Mouse (Mus musculus): ENCODE data around the gene Misp. TPM values are rescaled to one million over a fixed set of nuclear protein-coding genes. Genes with fewer than 3 reads are reported as not detected.

Gene Misp
- polyA plus RNA-seq, 1 experiment from 2014 or later = 3.1 TPM

DNA sequence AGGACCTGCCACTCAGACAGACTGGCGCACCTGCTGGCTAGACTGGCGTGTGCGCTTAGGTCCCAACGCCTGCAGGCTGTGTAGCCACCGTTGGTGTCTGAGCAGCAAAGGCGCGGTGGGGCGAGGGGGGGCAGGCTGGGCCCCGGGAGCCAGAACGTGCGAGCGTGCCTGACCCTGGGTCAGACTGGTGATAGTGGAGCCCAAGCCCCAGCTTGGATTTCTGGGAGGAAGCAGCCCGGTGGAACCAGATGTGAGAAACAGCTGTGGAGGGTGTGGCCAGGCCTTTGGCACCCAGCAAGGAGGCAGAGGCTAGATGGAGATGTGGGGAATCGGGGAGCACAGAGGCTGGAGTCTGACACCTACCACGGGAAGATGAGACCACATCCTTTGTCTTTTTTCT lies 23.5 kb upstream of the Misp start:
- Histone ChIP-seq H3K4me1 (peaks cover 23% of the 10 kb centered on the region), H3K4me2 (replicated peaks) (no peak overlapping the region), H3K9me3 (no peaks in the 10 kb centered on the region), H3K36me3 (0 out of 2 replicates have a peak, but pooled peaks cover 5% of the 10 kb centered on the region), H3K4me3 (no peak overlapping the region), H3K9ac (no peak overlapping the region), H3K27ac (no peak overlapping the region), H3K27me3 (no peaks in the 10 kb centered on the region)
- ATAC-seq (ENCODE audit: insufficient number of reproducible peaks, insufficient read depth, low FRiP score, low TSS enrichment) = no peak
- 41% methylated on average over 15 of the region's 15 CpGs for WGBS

- Histone ChIP-seq H3K36me3 (0 out of 2 replicates have a peak, but pooled peaks cover 5% of the 10 kb centered on the region), H3K4me3 (no peak overlapping the region), H3K27me3 (no peaks in the 10 kb centered on the region), H3K4me2 (replicated peaks) (no peak overlapping the region), H3K9ac (no peak overlapping the region), H3K4me1 (peaks cover 34% of the 10 kb centered on the region), H3K9me3 (no peaks in the 10 kb centered on the region), H3K27ac (no peak overlapping the region)
- whole genome bisulfite sequencing = 93% methylated on average over 12 of the region's 12 CpGs
- no peak for ATAC-seq (ENCODE audit: insufficient number of reproducible peaks, insufficient read depth, low FRiP score, low TSS enrichment)
These were observed 22.4 kb upstream of the Misp start for GRCm38 (mm10) chr10:79798289-79798928.

DNA sequence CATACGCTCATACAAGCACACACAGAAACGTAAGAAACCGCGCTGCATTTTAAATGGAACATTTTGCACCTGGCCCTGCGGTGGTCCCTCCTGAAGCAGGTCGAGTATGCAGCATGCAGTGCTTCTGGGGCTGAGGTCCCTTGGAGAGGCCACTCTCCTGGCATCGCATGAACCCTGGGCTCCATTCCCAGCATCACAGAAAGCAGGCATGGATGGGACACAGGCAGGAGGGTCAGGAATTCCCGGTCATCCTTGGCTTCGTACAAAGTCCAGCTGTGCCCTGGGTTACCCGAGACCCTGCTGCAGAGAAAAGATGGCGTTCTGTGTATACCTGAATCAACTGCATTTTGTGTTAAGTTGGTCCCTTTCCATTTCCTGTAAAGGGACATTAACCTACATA lies 20.3 kb upstream of the Misp start:
- Histone ChIP-seq H3K4me3 (no peak overlapping the region), H3K27ac (no peak overlapping the region), H3K4me1 (peaks cover 38% of the 10 kb centered on the region), H3K27me3 (no peaks in the 10 kb centered on the region), H3K9me3 (no peaks in the 10 kb centered on the region), H3K4me2 (replicated peaks) (no peak overlapping the region), H3K36me3 (0 out of 2 replicates have a peak, but pooled peaks cover 5% of the 10 kb centered on the region), H3K9ac (no peak overlapping the region)
- WGBS = 79% methylated on average over 11 of the region's 11 CpGs
- no peak for ATAC-seq (ENCODE audit: insufficient number of reproducible peaks, insufficient read depth, low FRiP score, low TSS enrichment)

- no peak for ATAC-seq (ENCODE audit: insufficient number of reproducible peaks, insufficient read depth, low FRiP score, low TSS enrichment)
- Histone ChIP-seq H3K36me3 (0 out of 2 replicates have a peak, but pooled peaks cover 3% of the 10 kb centered on the region), H3K4me1 (peaks cover 40% of the 10 kb centered on the region), H3K4me3 (no peak overlapping the region), H3K9ac (0 out of 2 replicates have a peak overlapping the region, but pooled peaks have one; percentile 35), H3K27me3 (no peaks in the 10 kb centered on the region), H3K4me2 (replicated peaks) (no peak overlapping the region), H3K27ac (peak overlapping the region; percentile 76), H3K9me3 (no peaks in the 10 kb centered on the region)
- WGBS = 28% methylated on average over 3 of the region's 3 CpGs
These were observed 19.0 kb upstream of the Misp start for GRCm38 (mm10) chr10:79801837-79802236.

DNA sequence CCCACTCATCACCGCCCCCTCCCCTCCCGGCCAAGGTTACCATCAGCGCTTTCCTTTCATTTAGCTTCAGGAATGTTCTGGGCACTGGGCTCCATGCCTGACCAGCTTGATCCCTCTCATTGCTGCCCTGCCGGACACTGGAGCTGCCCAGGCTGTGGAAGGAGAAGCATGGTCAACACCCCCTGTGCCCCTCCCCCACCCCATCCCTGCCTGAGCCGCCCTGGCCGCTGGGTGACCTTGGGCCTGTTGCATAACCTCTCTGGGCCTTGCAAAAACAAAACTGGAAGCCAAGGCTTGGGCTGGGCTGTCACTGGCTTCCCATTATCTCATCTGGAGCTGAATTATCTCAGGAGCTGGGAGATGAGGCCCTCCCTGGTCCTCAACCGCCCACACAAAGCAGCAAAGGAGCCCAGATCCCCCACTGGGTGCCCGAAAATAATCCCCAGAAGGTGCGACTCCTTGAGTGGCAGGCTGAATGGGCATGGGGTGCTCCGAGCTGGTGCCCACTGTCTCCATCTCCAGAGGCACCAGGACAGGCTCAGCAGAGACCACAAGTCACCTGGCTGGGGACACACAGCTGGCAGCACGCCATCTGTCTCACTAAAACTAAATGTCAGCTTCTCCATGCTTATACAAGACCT lies 18.3 kb upstream of the Misp start:
- Histone ChIP-seq H3K4me3 (no peak overlapping the region), H3K27me3 (no peaks in the 10 kb centered on the region), H3K9ac (no peak overlapping the region; the same call in 1 of the 2 replicates), H3K4me1 (peaks cover 36% of the 10 kb centered on the region), H3K27ac (peak overlapping the region; percentile 76), H3K36me3 (0 out of 2 replicates have a peak, but pooled peaks cover 3% of the 10 kb centered on the region), H3K9me3 (no peaks in the 10 kb centered on the region), H3K4me2 (replicated peaks) (no peak overlapping the region)
- ATAC-seq (ENCODE audit: insufficient number of reproducible peaks, insufficient read depth, low FRiP score, low TSS enrichment) = no peak
- WGBS = 47% methylated on average over 11 of the region's 11 CpGs

GRCm38 (mm10) chr10:79803716-79804323 lies 17.0 kb upstream of the Misp start:
- WGBS = 6% methylated on average over 29 of the region's 29 CpGs
- H3K4me1 ChIP-seq = peaks cover 40% of the 10 kb centered on the region

GRCm38 (mm10) chr10:79805636-79806035 lies 15.2 kb upstream of the Misp start:
- WGBS = 54% methylated on average over 11 of the region's 11 CpGs
- Histone ChIP-seq H3K27ac (peak overlapping the region; percentile 32; the same call in 1 of the 2 replicates), H3K27me3 (no peaks in the 10 kb centered on the region), H3K36me3 (peaks cover 26% of the 10 kb centered on the region), H3K9ac (no peak overlapping the region), H3K9me3 (no peaks in the 10 kb centered on the region), H3K4me3 (no peak overlapping the region), H3K4me2 (replicated peaks) (no peak overlapping the region), H3K4me1 (peaks cover 40% of the 10 kb centered on the region)
- ATAC-seq (ENCODE audit: insufficient number of reproducible peaks, insufficient read depth, low FRiP score, low TSS enrichment) = no peak

More at GRCm38 (mm10) chr10:79803716-79804323, 17.0 kb upstream of the Misp start:
- Histone ChIP-seq H3K9me3 (no peaks in the 10 kb centered on the region), H3K9ac (no peak overlapping the region), H3K4me2 (replicated peaks) (peak overlapping the region; percentile 47), H3K36me3 (peaks cover 13% of the 10 kb centered on the region; the same call in 1 of the 2 replicates), H3K27ac (peak overlapping the region; percentile 76), H3K27me3 (no peaks in the 10 kb centered on the region), H3K4me3 (peak overlapping the region; percentile 18)
- ATAC-seq (ENCODE audit: insufficient number of reproducible peaks, insufficient read depth, low FRiP score, low TSS enrichment) = peak; percentile 74

- WGBS = 86% methylated on average over 9 of the region's 9 CpGs
- Histone ChIP-seq H3K36me3 (peaks cover 33% of the 10 kb centered on the region), H3K9me3 (no peaks in the 10 kb centered on the region), H3K4me1 (peaks cover 40% of the 10 kb centered on the region), H3K4me2 (replicated peaks) (no peak overlapping the region), H3K27me3 (no peaks in the 10 kb centered on the region), H3K9ac (no peak overlapping the region), H3K27ac (peak overlapping the region; percentile 32; the same call in 1 of the 2 replicates), H3K4me3 (no peak overlapping the region)
- no peak for ATAC-seq (ENCODE audit: insufficient number of reproducible peaks, insufficient read depth, low FRiP score, low TSS enrichment)
These were observed 14.5 kb upstream of the Misp start for GRCm38 (mm10) chr10:79806331-79806730.

GRCm38 (mm10) chr10:79806972-79807371 lies 13.8 kb upstream of the Misp start:
- peaks cover 39% of the 10 kb centered on the region for H3K36me3 ChIP-seq
- no peak for ATAC-seq (ENCODE audit: insufficient number of reproducible peaks, insufficient read depth, low FRiP score, low TSS enrichment)
- peak overlapping the region; percentile 47; the same call in 1 of the 2 replicates for H3K27ac ChIP-seq
- H3K4me3 ChIP-seq = no peak overlapping the region
- H3K9me3 ChIP-seq = no peaks in the 10 kb centered on the region
- no peak overlapping the region for H3K4me2 ChIP-seq (replicated peaks)
- peaks cover 34% of the 10 kb centered on the region for H3K4me1 ChIP-seq
- H3K9ac ChIP-seq = no peak overlapping the region
- 82% methylated on average over 10 of the region's 10 CpGs for WGBS
- no peaks in the 10 kb centered on the region for H3K27me3 ChIP-seq

GRCm38 (mm10) chr10:79807826-79808225 lies 13.0 kb upstream of the Misp start:
- Histone ChIP-seq H3K9me3 (no peaks in the 10 kb centered on the region), H3K36me3 (peaks cover 45% of the 10 kb centered on the region), H3K27ac (peak overlapping the region; percentile 55), H3K9ac (no peak overlapping the region), H3K4me1 (peaks cover 26% of the 10 kb centered on the region), H3K4me3 (no peak overlapping the region), H3K4me2 (replicated peaks) (no peak overlapping the region), H3K27me3 (no peaks in the 10 kb centered on the region)
- ATAC-seq (ENCODE audit: insufficient number of reproducible peaks, insufficient read depth, low FRiP score, low TSS enrichment) = no peak
- 40% methylated on average over 11 of the region's 11 CpGs for WGBS

- peaks cover 45% of the 10 kb centered on the region for H3K36me3 ChIP-seq
- H3K9ac ChIP-seq = no peak overlapping the region
- H3K4me3 ChIP-seq = no peak overlapping the region
- no peaks in the 10 kb centered on the region for H3K9me3 ChIP-seq
- WGBS = 88% methylated on average over 11 of the region's 11 CpGs
- no peaks in the 10 kb centered on the region for H3K27me3 ChIP-seq
- H3K4me1 ChIP-seq = peaks cover 17% of the 10 kb centered on the region
- no peak for ATAC-seq (ENCODE audit: insufficient number of reproducible peaks, insufficient read depth, low FRiP score, low TSS enrichment)
- H3K4me2 ChIP-seq (replicated peaks) = no peak overlapping the region
- peak overlapping the region; percentile 55 for H3K27ac ChIP-seq
These were observed 12.1 kb upstream of the Misp start for GRCm38 (mm10) chr10:79808728-79809127.
